Mouse (Mus musculus) spleen, adult 12 weeks (tissue): Measurements from ENCODE around the gene Cdc6.

ENCODE experiments used
- DNase-seq: peaks from one replicate; pipeline ENCODE4 v3.0.0; 2022; ENCODE audit warnings: low spot score

Cdc6 gene

GRCm38 (mm10) chr11:98943741-98944461 lies 36.3 kb downstream of the Cdc6 start:
- DNase-seq = no peak

- no peak for DNase-seq
These were observed 37.5 kb downstream of the Cdc6 start for GRCm38 (mm10) chr11:98944897-98945604.

GRCm38 (mm10) chr11:98945605-98945977 lies 38.0 kb downstream of the Cdc6 start:
- DNase-seq = no peak

GRCm38 (mm10) chr11:98947969-98948569 lies 40.5 kb downstream of the Cdc6 start:
- DNase-seq = no peak

- no peak for DNase-seq
These were observed 41.8 kb downstream of the Cdc6 start for GRCm38 (mm10) chr11:98949242-98949957.

- no peak for DNase-seq
These were observed 42.4 kb downstream of the Cdc6 start for GRCm38 (mm10) chr11:98949958-98950460.

GRCm38 (mm10) chr11:98950484-98950883 lies 42.9 kb downstream of the Cdc6 start:
- DNase-seq = no peak

GRCm38 (mm10) chr11:98951026-98951906 lies 43.7 kb downstream of the Cdc6 start:
- DNase-seq = no peak

GRCm38 (mm10) chr11:98952111-98952510 lies 44.5 kb downstream of the Cdc6 start:
- no peak for DNase-seq

GRCm38 (mm10) chr11:98952736-98953135 lies 45.1 kb downstream of the Cdc6 start:
- no peak for DNase-seq

GRCm38 (mm10) chr11:98953361-98953760 lies 45.8 kb downstream of the Cdc6 start:
- no peak for DNase-seq

GRCm38 (mm10) chr11:98953835-98954320 lies 46.3 kb downstream of the Cdc6 start:
- no peak for DNase-seq

- no peak for DNase-seq
These were observed 46.8 kb downstream of the Cdc6 start for GRCm38 (mm10) chr11:98954373-98954772.

GRCm38 (mm10) chr11:98954801-98955706 lies 47.5 kb downstream of the Cdc6 start:
- DNase-seq = no peak

GRCm38 (mm10) chr11:98955707-98956235 lies 48.2 kb downstream of the Cdc6 start:
- no peak for DNase-seq

- no peak for DNase-seq
These were observed 48.7 kb downstream of the Cdc6 start for GRCm38 (mm10) chr11:98956340-98956739.

- peak; percentile 69 for DNase-seq
These were observed 52.1 kb downstream of the Cdc6 start for GRCm38 (mm10) chr11:98959437-98960312.

- DNase-seq = no peak
These were observed 52.8 kb downstream of the Cdc6 start for GRCm38 (mm10) chr11:98960313-98960906.
